In genomic region chr5:122524244-122524643, GRCm38 (mm10) we compare ENCODE assay signal across 10 mouse cellular contexts. TPM values are rescaled to one million over a fixed set of nuclear protein-coding genes. Genes with fewer than 3 reads are reported as not detected.
DNase-seq lines count a peak whose midpoint lies in the region; ATAC-seq and TF ChIP-seq lines count a peak whose summit lies in the region.
"Had no signal": no experiment of that assay in that cellular context is flagged by ENCODE, and none has a peak within 500 bp of the region (broad histone marks: within the 10 kb centered on the region; RNA-seq: fewer than 3 reads in every experiment).

No protein-coding gene starts in this region.

- H3K27me3 ChIP-seq in liver, postnatal 0 days (ENCODE audit: insufficient read depth, low read length): no peaks in the 10 kb centered on the region
- peaks cover 17% of the 10 kb centered on the region for H3K27me3 ChIP-seq in liver, embryonic 12.5 days (replicated peaks)
- H3K27me3 ChIP-seq in thymus, adult 2 months (ENCODE audit: control insufficient read depth, insufficient read depth, low read length): no peaks in the 10 kb centered on the region

- peaks cover 30% of the 10 kb centered on the region for H3K4me1 ChIP-seq in liver, postnatal 0 days (ENCODE audit: insufficient read depth)
- H3K4me1 ChIP-seq in liver, embryonic 12.5 days: peaks cover 24% of the 10 kb centered on the region
- no peaks in the 10 kb centered on the region for H3K4me1 ChIP-seq in thymus, adult 2 months (replicated peaks; ENCODE audit: control insufficient read depth, insufficient read depth, low read length)

- peak overlapping the region; percentile 70; the same call in 1 of the 2 replicates for H3K27ac ChIP-seq in liver, postnatal 0 days (ENCODE audit: low read depth)
- H3K27ac ChIP-seq in liver, embryonic 12.5 days: no peak overlapping the region
- H3K27ac ChIP-seq in thymus, adult 2 months (ENCODE audit: control insufficient read depth, insufficient read depth, low read length): no peak overlapping the region

- DNase-seq in adrenal gland, adult 2 months: peak; percentile 45
- DNase-seq in adrenal gland, adult 8-10 months: no peak
- no peak for DNase-seq in liver, postnatal 0 days
- peak; percentile 44 for DNase-seq in heart, postnatal 4 days
- DNase-seq in thymus, adult 2 months: no peak
- DNase-seq: left cerebral cortex, postnatal 4 days; lung, adult 18-20 months had no signal

- TF ChIP-seq POLR2A in thymus, adult 2 months (IDR thresholded peaks at IDR 0.05; ENCODE audit: control insufficient read depth, extremely low read depth, insufficient read depth, low read length, poor library complexity): no peak

- no peaks in the 10 kb centered on the region for H3K9me3 ChIP-seq in liver, postnatal 0 days (ENCODE audit: low read length)
- no peaks in the 10 kb centered on the region for H3K9me3 ChIP-seq in liver, embryonic 12.5 days (replicated peaks)

- no peak overlapping the region for H3K4me3 ChIP-seq in liver, postnatal 0 days (ENCODE audit: low read depth, low read length)
- H3K4me3 ChIP-seq in liver, embryonic 12.5 days: no peak overlapping the region
- H3K4me3 ChIP-seq in thymus, adult 2 months (ENCODE audit: control insufficient read depth, insufficient read depth, low read length): no peak overlapping the region

- WGBS in liver, postnatal 0 days (ENCODE audit: insufficient replicate concordance): 82% methylated on average over 3 of the region's 3 CpGs
- WGBS in liver, embryonic 12.5 days (ENCODE audit: insufficient replicate concordance): 70% methylated on average over 3 of the region's 3 CpGs
- WGBS in thymus, adult 2 months: 95% methylated on average over 3 of the region's 3 CpGs

- H3K4me2 ChIP-seq in liver, postnatal 0 days (ENCODE audit: low read depth, low read length): no peak overlapping the region
- no peak overlapping the region for H3K4me2 ChIP-seq in liver, embryonic 12.5 days

- H3K36me3 ChIP-seq in liver, postnatal 0 days (replicated peaks; ENCODE audit: insufficient read depth, low read length): no peaks in the 10 kb centered on the region
- H3K36me3 ChIP-seq in liver, embryonic 12.5 days: no peaks in the 10 kb centered on the region
- H3K36me3 ChIP-seq in thymus, adult 2 months (ENCODE audit: control insufficient read depth, insufficient read depth, low read length): no peaks in the 10 kb centered on the region

- ATAC-seq in liver, postnatal 0 days: no peak
- ATAC-seq in liver, embryonic 12.5 days: no peak
- no peak for ATAC-seq in megakaryocyte, adult 5-6 weeks (ENCODE audit: poor library complexity, severe bottlenecking)
- no peak for ATAC-seq in cerebellum, adult (ENCODE audit: insufficient number of reproducible peaks, low FRiP score, low TSS enrichment)

- TF ChIP-seq CTCF in liver, postnatal 0 days (IDR thresholded peaks at IDR 0.05; ENCODE audit: low read depth): no peak
- TF ChIP-seq CTCF in thymus, adult 2 months (IDR thresholded peaks at IDR 0.05; ENCODE audit: borderline replicate concordance, control insufficient read depth, extremely low read depth, insufficient read depth, low read length, poor library complexity): no peak

- no peak overlapping the region for H3K9ac ChIP-seq in liver, postnatal 0 days (replicated peaks)
- H3K9ac ChIP-seq in liver, embryonic 12.5 days: no peak overlapping the region

- no peak for TF ChIP-seq EP300 in liver, postnatal 0 days (IDR thresholded peaks at IDR 0.05; ENCODE audit: low read depth)

RNA-seq across cellular contexts. Expression of gene Atp2a2, which starts 22.2 kb away (rescaled TPM):
- total RNA-seq in adrenal gland, adult 2 months (2021): 100 to 1,000 TPM; 159 to 186 TPM
- 50.5 and 66.8 TPM in 2 replicates for polyA plus RNA-seq in adrenal gland, adult 2 months (2012; rRNA removed)
- total RNA-seq in adrenal gland, adult 8-10 months (2022): 100 to 1,000 TPM; 187 to 206 (median 196) TPM
- polyA plus RNA-seq in liver, postnatal 0 days (2015; fragmentation: Nextera tagmentation; extraction: Ambion mirVana): 13.5 and 14.8 TPM in 2 replicates
- polyA plus RNA-seq in liver, embryonic 12.5 days (2016; fragmentation: Nextera tagmentation; extraction: Ambion mirVana): 44.2 and 45.7 TPM in 2 replicates
- total RNA-seq in heart, postnatal 4 days (2021): 1,000 to 10,000 TPM; 5,023 to 5,799 TPM
- total RNA-seq in megakaryocyte, adult 5-6 weeks (2015): 47.1 and 47.5 TPM in 2 replicates
- total RNA-seq in megakaryocyte, adult 5-6 weeks (2017): 65.0 and 65.8 TPM in 2 replicates
- 84.7 and 175 TPM in 2 replicates for polyA plus RNA-seq in thymus, adult 2 months (2012; rRNA removed)

Comparison
In these comparisons a context has a peak if more than half of its experiments do, and no peak if none do; other contexts are left out.
1. DNase-seq: peak in adrenal gland, adult 2 months (single experiment) and heart, postnatal 4 days (single experiment); none in adrenal gland, adult 8-10 months (single experiment), liver, postnatal 0 days (single experiment) and thymus, adult 2 months (single experiment).
2. RNA of gene Atp2a2, which starts 22.2 kb away (total RNA-seq): 5,023 to 5,799 TPM in heart, postnatal 4 days; 187 to 206 TPM in adrenal gland, adult 8-10 months, 159 to 186 TPM in adrenal gland, adult 2 months and 47.1 to 65.8 TPM in megakaryocyte, adult 5-6 weeks; every median in the first group is over 10 times any median in the second.